Mouse (Mus musculus) forebrain, embryonic 15.5 days (tissue): Measurements from ENCODE around the gene Grid1. TPM values are rescaled to one million over a fixed set of nuclear protein-coding genes. Genes with fewer than 3 reads are reported as not detected.

ENCODE experiments used
- ATAC-seq: fragments of 200-750 bp; cut with Nextera tagmentation; replicated peaks from 2 replicates; pipeline ENCODE4 v1.8.0; 2017; ENCODE audit warnings: mild to moderate bottlenecking, moderate TSS enrichment, moderate library complexity
- H3K27ac ChIP-seq: fragments of 300-500 bp; sonication (generic); replicated peaks from 2 replicates; pipeline ENCODE4 v1.5.1; 2015; ENCODE audit warnings: mild to moderate bottlenecking, inconsistent platforms
- H3K27me3 ChIP-seq: fragments of 300-500 bp; sonication (generic); 2 replicates; pipeline ENCODE4 v1.6.1; 2015; ENCODE audit warnings: inconsistent platforms
- H3K36me3 ChIP-seq: fragments of 300-500 bp; sonication (generic); 2 replicates; pipeline ENCODE4 v1.6.1; 2015; ENCODE audit warnings: mild to moderate bottlenecking, inconsistent platforms
- H3K4me1 ChIP-seq: fragments of 300-500 bp; sonication (generic); 2 replicates; pipeline ENCODE4 v1.6.1; 2015; ENCODE audit warnings: inconsistent platforms
- H3K4me2 ChIP-seq: fragments of 300-500 bp; sonication (generic); replicated peaks from 2 replicates; pipeline ENCODE4 v1.6.1; 2015; ENCODE audit warnings: mild to moderate bottlenecking, inconsistent platforms
- H3K4me3 ChIP-seq: fragments of 300-500 bp; sonication (generic); 2 replicates; pipeline ENCODE4 v1.5.1; 2015; ENCODE audit warnings: mild to moderate bottlenecking, inconsistent platforms
- H3K9ac ChIP-seq: fragments of 300-500 bp; sonication (generic); replicated peaks from 2 replicates; pipeline ENCODE4 v1.6.1; 2015; ENCODE audit warnings: mild to moderate bottlenecking, inconsistent platforms
- H3K9me3 ChIP-seq: fragments of 300-500 bp; sonication (generic); 2 replicates; pipeline ENCODE4 v1.6.1; 2016; ENCODE audit warnings: inconsistent platforms
- WGBS: fragments of 180-500 bp; shearing (Covaris S2); methylation state at CpG from one replicate; pipeline ENCODE4 v1.1.7; 2015; ENCODE audit warnings: mixed read lengths; 5-methylcytosine and 5-hydroxymethylcytosine counted together
- polyA plus RNA-seq: library from polyadenylated mRNA; unstranded; fragments of >200 nt; fragmentation: Nextera tagmentation; extraction: Ambion mirVana; gene quantifications from 2 replicates; pipeline ENCODE4 v1.2.1, GENCODE M21; 2015

Gene Grid1
- polyA plus RNA-seq, 1 experiment from 2014 or later, result 4.1 TPM

DNA sequence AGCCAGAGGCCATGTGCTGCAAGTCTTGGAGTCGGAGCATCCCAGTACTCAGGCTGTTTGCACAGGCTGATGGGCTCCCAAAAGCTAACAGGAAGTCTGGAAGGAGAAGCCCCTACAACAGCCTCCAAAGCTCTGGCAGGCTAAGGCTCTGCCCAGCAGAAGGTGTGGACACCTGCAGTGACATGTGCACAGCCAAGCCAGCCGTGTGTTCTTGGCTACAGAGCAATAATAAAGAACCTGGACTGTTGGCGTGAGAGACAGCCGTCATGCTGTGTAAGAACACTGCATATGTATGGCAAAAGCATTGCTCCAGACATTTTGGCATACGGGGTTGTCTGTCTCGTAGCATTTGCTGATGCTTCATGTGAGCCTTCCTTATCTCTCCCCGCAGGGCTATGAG, 319.9 kb downstream of the Grid1 start:
- Histone ChIP-seq H3K4me1 (0 out of 2 replicates have a peak, but pooled peaks cover 4% of the 10 kb centered on the region), H3K4me3 (no peak overlapping the region), H3K36me3 (no peaks in the 10 kb centered on the region), H3K27ac (no peak overlapping the region), H3K4me2 (no peak overlapping the region), H3K27me3 (no peaks in the 10 kb centered on the region), H3K9me3 (no peaks in the 10 kb centered on the region), H3K9ac (no peak overlapping the region)
- 54% methylated on average over 7 of the region's 7 CpGs for WGBS
- peak; percentile 74 for ATAC-seq

- no peaks in the 10 kb centered on the region for H3K9me3 ChIP-seq
- whole genome bisulfite sequencing, result 65% methylated on average over 3 of the region's 3 CpGs
- no peaks in the 10 kb centered on the region for H3K36me3 ChIP-seq
- no peak overlapping the region for H3K4me3 ChIP-seq
- ATAC-seq, result peak; percentile 57; the same call in 1 of the 2 replicates
- H3K27me3 ChIP-seq, result no peaks in the 10 kb centered on the region
- H3K4me1 ChIP-seq, result peaks cover 4% of the 10 kb centered on the region; the same call in 1 of the 2 replicates
- no peak overlapping the region for H3K9ac ChIP-seq
- H3K27ac ChIP-seq, result no peak overlapping the region
- no peak overlapping the region for H3K4me2 ChIP-seq
Measured at GRCm38 (mm10) chr14:35152450-35152849, 332.5 kb downstream of the Grid1 start.

DNA sequence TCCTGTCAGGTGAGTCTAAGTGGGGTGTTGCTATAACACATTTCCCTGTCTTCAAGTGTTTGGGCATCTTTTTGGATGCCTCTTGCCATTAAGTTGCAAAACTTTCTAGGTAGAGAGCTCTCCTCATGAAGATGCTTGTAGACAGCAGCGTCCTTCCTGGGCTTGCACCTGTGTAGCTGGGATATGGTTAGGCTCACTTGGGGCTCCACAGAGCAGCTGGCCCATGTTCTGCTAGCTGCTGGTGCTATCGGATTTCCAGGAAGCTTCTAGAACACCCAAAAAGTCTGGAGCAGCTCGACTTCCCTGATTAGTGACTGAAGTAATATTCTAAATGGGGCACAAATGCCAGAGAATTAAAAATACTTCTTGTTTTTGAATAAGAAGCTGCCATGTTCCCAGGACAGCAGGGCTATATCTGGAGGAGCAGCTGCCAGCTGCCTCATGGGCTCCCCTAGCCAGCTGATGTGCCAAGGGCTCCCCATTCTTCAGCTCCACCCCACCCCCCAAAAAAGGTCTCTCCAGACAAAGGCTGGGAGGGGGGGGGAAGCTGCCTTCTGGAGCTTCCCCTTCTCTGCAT, 333.9 kb downstream of the Grid1 start:
- Histone ChIP-seq H3K4me2 (no peak overlapping the region), H3K4me3 (no peak overlapping the region), H3K36me3 (no peaks in the 10 kb centered on the region), H3K4me1 (peaks cover 4% of the 10 kb centered on the region; the same call in 1 of the 2 replicates), H3K27me3 (no peaks in the 10 kb centered on the region), H3K27ac (no peak overlapping the region), H3K9me3 (no peaks in the 10 kb centered on the region), H3K9ac (no peak overlapping the region)
- WGBS, result 82% methylated on average over 3 of the region's 3 CpGs
- ATAC-seq, result no peak

DNA sequence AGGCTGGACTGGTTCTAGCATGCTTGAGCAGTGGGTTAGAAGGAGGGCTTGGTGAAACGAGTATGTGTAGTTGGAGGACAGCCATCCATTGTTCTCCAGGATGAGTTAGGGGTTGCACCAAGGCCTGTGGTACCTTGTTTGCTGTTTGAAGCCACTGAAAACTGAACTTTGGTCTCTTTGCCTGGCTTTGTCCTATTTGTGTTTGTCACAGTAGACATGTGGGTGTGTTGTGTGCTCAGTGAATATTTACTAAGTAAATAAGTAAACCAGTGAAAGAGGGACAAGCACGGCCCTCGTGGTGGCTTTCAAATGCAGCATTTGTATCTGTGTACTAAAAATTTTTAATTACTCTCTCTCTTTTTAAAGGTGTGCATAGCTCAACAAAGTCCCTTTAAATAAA, 334.5 kb downstream of the Grid1 start:
- H3K9me3 ChIP-seq, result no peaks in the 10 kb centered on the region
- no peaks in the 10 kb centered on the region for H3K36me3 ChIP-seq
- ATAC-seq, result no peak
- WGBS, result 51% methylated on average over 3 of the region's 3 CpGs
- H3K4me2 ChIP-seq, result no peak overlapping the region
- H3K9ac ChIP-seq, result no peak overlapping the region
- H3K4me3 ChIP-seq, result no peak overlapping the region
- H3K27me3 ChIP-seq, result no peaks in the 10 kb centered on the region
- H3K4me1 ChIP-seq, result peaks cover 4% of the 10 kb centered on the region; the same call in 1 of the 2 replicates
- H3K27ac ChIP-seq, result no peak overlapping the region

GRCm38 (mm10) chr14:35157069-35157655, 337.3 kb downstream of the Grid1 start:
- WGBS, result 88% methylated on average over 7 of the region's 7 CpGs
- Histone ChIP-seq H3K36me3 (no peaks in the 10 kb centered on the region), H3K9me3 (no peaks in the 10 kb centered on the region), H3K9ac (no peak overlapping the region), H3K4me2 (no peak overlapping the region), H3K4me1 (peaks cover 4% of the 10 kb centered on the region; the same call in 1 of the 2 replicates), H3K4me3 (no peak overlapping the region), H3K27me3 (no peaks in the 10 kb centered on the region), H3K27ac (no peak overlapping the region)
- ATAC-seq, result no peak

- Histone ChIP-seq H3K9me3 (no peaks in the 10 kb centered on the region), H3K36me3 (no peaks in the 10 kb centered on the region), H3K27ac (no peak overlapping the region), H3K9ac (no peak overlapping the region), H3K4me3 (no peak overlapping the region), H3K4me2 (no peak overlapping the region), H3K4me1 (no peaks in the 10 kb centered on the region), H3K27me3 (no peaks in the 10 kb centered on the region)
- WGBS, result 80% methylated on average over 2 of the region's 2 CpGs
- ATAC-seq, result no peak
Measured at GRCm38 (mm10) chr14:35159296-35159695, 339.4 kb downstream of the Grid1 start.

GRCm38 (mm10) chr14:35167451-35167850, 347.5 kb downstream of the Grid1 start:
- no peak for ATAC-seq
- no peaks in the 10 kb centered on the region for H3K27me3 ChIP-seq
- no peak overlapping the region for H3K4me3 ChIP-seq
- H3K9me3 ChIP-seq, result no peaks in the 10 kb centered on the region
- WGBS, result 81% methylated on average over 2 of the region's 2 CpGs
- H3K27ac ChIP-seq, result no peak overlapping the region
- H3K4me1 ChIP-seq, result no peaks in the 10 kb centered on the region
- H3K4me2 ChIP-seq, result no peak overlapping the region
- no peaks in the 10 kb centered on the region for H3K36me3 ChIP-seq
- no peak overlapping the region for H3K9ac ChIP-seq

DNA sequence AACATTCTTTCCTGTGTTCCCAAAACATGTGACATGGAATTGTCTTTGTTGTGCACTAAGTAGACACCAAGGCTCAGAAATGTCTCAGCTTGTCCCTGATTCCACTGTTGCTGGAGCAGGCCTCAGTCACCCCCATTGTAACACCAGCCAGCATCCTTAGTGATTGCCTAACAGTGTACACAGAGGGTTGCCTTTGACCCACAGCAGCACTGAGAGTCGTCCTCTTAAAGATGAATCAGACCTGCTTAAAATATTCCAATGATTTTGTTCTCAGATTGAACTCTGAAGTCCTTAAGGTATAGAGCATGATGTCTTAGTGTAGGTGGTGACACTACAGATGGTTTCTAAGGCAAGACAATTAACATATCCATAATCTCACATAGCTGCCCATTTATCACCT, 354.0 kb downstream of the Grid1 start:
- no peaks in the 10 kb centered on the region for H3K4me1 ChIP-seq
- H3K9me3 ChIP-seq, result no peaks in the 10 kb centered on the region
- no peaks in the 10 kb centered on the region for H3K36me3 ChIP-seq
- no peak overlapping the region for H3K4me2 ChIP-seq
- H3K4me3 ChIP-seq, result no peak overlapping the region
- no peak overlapping the region for H3K9ac ChIP-seq
- no peaks in the 10 kb centered on the region for H3K27me3 ChIP-seq
- no peak for ATAC-seq
- WGBS, result 63% methylated on average over 1 of the region's 1 CpGs
- H3K27ac ChIP-seq, result no peak overlapping the region

DNA sequence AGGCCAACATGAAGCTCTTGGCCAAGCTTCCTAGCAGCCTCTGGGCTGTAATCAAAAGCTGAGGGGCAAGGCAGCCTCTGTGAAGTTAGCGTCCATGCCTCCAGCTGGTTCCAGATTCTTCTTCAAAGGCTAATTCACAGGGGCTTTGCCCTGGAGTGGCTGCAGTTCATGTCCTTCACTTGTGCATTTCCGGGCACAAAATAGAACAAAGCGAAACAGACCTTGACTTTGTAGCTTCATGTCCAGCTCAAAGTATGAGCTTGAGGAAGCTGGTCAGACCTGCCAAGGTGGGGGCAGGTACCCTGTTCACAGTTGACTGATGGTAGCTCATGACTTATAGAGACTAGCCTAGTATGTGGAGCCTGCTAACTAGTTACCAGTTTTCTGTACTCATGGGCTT, 356.1 kb downstream of the Grid1 start:
- WGBS, result 95% methylated on average over 3 of the region's 3 CpGs
- H3K4me3 ChIP-seq, result no peak overlapping the region
- H3K9ac ChIP-seq, result no peak overlapping the region
- H3K9me3 ChIP-seq, result no peaks in the 10 kb centered on the region
- H3K36me3 ChIP-seq, result no peaks in the 10 kb centered on the region
- no peak overlapping the region for H3K27ac ChIP-seq
- no peak for ATAC-seq
- no peaks in the 10 kb centered on the region for H3K4me1 ChIP-seq
- no peak overlapping the region for H3K4me2 ChIP-seq
- no peaks in the 10 kb centered on the region for H3K27me3 ChIP-seq

DNA sequence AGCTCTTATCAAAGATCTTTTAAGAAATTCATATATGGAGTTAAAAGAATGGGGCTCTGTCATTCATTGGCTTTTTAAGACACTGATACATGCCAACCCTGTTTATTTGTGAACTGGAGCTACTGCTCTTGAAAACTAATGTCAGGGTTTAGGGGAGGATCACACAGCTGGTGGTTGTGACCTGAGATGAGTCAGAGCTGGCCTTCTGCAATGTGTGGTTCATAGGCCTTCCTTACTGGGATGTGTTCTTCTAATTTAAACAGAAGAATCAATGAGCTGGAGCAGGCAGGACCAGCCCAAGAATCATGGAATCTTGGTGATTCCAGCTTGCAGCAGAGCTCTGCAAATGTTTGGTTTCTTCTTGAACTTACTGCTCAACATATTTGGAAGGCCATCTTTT, 359.2 kb downstream of the Grid1 start:
- no peak overlapping the region for H3K4me2 ChIP-seq
- H3K27ac ChIP-seq, result no peak overlapping the region
- no peak overlapping the region for H3K9ac ChIP-seq
- H3K4me1 ChIP-seq, result no peaks in the 10 kb centered on the region
- no peaks in the 10 kb centered on the region for H3K27me3 ChIP-seq
- H3K9me3 ChIP-seq, result no peaks in the 10 kb centered on the region
- no peak overlapping the region for H3K4me3 ChIP-seq
- no peak for ATAC-seq
- H3K36me3 ChIP-seq, result no peaks in the 10 kb centered on the region

- H3K27me3 ChIP-seq, result no peaks in the 10 kb centered on the region
- no peaks in the 10 kb centered on the region for H3K36me3 ChIP-seq
- H3K4me3 ChIP-seq, result no peak overlapping the region
- no peaks in the 10 kb centered on the region for H3K9me3 ChIP-seq
- no peak overlapping the region for H3K9ac ChIP-seq
- H3K4me1 ChIP-seq, result no peaks in the 10 kb centered on the region
- H3K4me2 ChIP-seq, result no peak overlapping the region
- WGBS, result 82% methylated on average over 1 of the region's 1 CpGs
- ATAC-seq, result no peak
- no peak overlapping the region for H3K27ac ChIP-seq
Measured at GRCm38 (mm10) chr14:35185399-35185798, 365.5 kb downstream of the Grid1 start.

- Histone ChIP-seq H3K4me1 (no peaks in the 10 kb centered on the region), H3K9me3 (no peaks in the 10 kb centered on the region), H3K4me3 (no peak overlapping the region), H3K27ac (no peak overlapping the region), H3K4me2 (no peak overlapping the region), H3K36me3 (no peaks in the 10 kb centered on the region), H3K27me3 (no peaks in the 10 kb centered on the region), H3K9ac (no peak overlapping the region)
- no peak for ATAC-seq
- WGBS, result 77% methylated on average over 6 of the region's 6 CpGs
Measured at GRCm38 (mm10) chr14:35192256-35192655, 372.3 kb downstream of the Grid1 start.

GRCm38 (mm10) chr14:35197371-35197770, 377.5 kb downstream of the Grid1 start:
- H3K36me3 ChIP-seq, result no peaks in the 10 kb centered on the region
- H3K4me1 ChIP-seq, result no peaks in the 10 kb centered on the region

More at GRCm38 (mm10) chr14:35197371-35197770, 377.5 kb downstream of the Grid1 start:
- WGBS, result 76% methylated on average over 3 of the region's 3 CpGs
- no peak for ATAC-seq
- no peak overlapping the region for H3K9ac ChIP-seq
- no peak overlapping the region for H3K4me2 ChIP-seq
- no peak overlapping the region for H3K27ac ChIP-seq
- H3K4me3 ChIP-seq, result no peak overlapping the region
- H3K27me3 ChIP-seq, result no peaks in the 10 kb centered on the region
- H3K9me3 ChIP-seq, result no peaks in the 10 kb centered on the region
